Mouse (Mus musculus) bone marrow macrophage, adult 2 months (primary cell): ENCODE data around the gene St7.

Experiments
- CTCF ChIP-seq: IDR thresholded peaks from 2 replicates; pipeline ENCODE4 v1.5.1; 2012; ENCODE audit warnings: low read depth, mild to moderate bottlenecking, low read length, moderate library complexity
- POLR2A ChIP-seq: IDR thresholded peaks from 2 replicates; pipeline ENCODE4 v1.6.1; 2012; ENCODE audit warnings: mild to moderate bottlenecking, low read depth, low read length, borderline replicate concordance

GRCm38 (mm10) chr6:17790251-17790650 lies 97.5 kb downstream of the St7 start:
- no peak for TF ChIP-seq CTCF
- TF ChIP-seq POLR2A = no peak
